Mouse (Mus musculus) E14TG2a.4 (cell line): Measurements from ENCODE around the gene Slc25a47.

Experiments
- CTCF ChIP-seq: conservative IDR thresholded peaks from 2 replicates; pipeline ENCODE4 v1.5.1; 2014; ENCODE audit warnings: low read length
- NANOG ChIP-seq: IDR thresholded peaks from 2 replicates; pipeline ENCODE4 v1.6.1; 2014; ENCODE audit warnings: borderline replicate concordance, low read length, mixed read lengths

GRCm38 (mm10) chr12:108826282-108826957, 9.4 kb upstream of the Slc25a47 start:
- TF ChIP-seq CTCF (no peak), NANOG (no peak)
